Mouse (Mus musculus) heart, embryonic 13.5 days (tissue): ENCODE measurements at regions not wholly inside any gene's neighbourhood (a gene's known extent, or its start where the extent isn't known, plus 50 kb on each side); places are given as distances from the start of the nearest gene placed in this dataset.

Experiments used
- ATAC-seq: fragments of 200-750 bp; cut with Nextera tagmentation; 2 replicates; pipeline ENCODE4 v1.8.0; 2017; ENCODE audit warnings: moderate TSS enrichment; ENCODE audit not compliant: insufficient number of reproducible peaks, low FRiP score, low TSS enrichment; ENCODE audit errors: extremely low read depth
- H3K27ac ChIP-seq: fragments of 300-500 bp; sonication (generic); replicated peaks from 2 replicates; pipeline ENCODE4 v1.5.1; 2015; ENCODE audit warnings: moderate library complexity, mild to moderate bottlenecking, inconsistent platforms
- H3K27me3 ChIP-seq: fragments of 300-500 bp; sonication (generic); replicated peaks from 2 replicates; pipeline ENCODE4 v1.6.1; 2015; ENCODE audit warnings: mild to moderate bottlenecking, inconsistent platforms
- H3K36me3 ChIP-seq: fragments of 300-500 bp; sonication (generic); 2 replicates; pipeline ENCODE4 v1.6.1; 2015; ENCODE audit warnings: mild to moderate bottlenecking, inconsistent platforms
- H3K4me1 ChIP-seq: fragments of 300-500 bp; sonication (generic); 2 replicates; pipeline ENCODE4 v1.6.1; 2015; ENCODE audit warnings: inconsistent platforms
- H3K4me2 ChIP-seq: fragments of 300-500 bp; sonication (generic); 2 replicates; pipeline ENCODE4 v1.6.1; 2015; ENCODE audit warnings: inconsistent platforms, mild to moderate bottlenecking, moderate library complexity
- H3K4me3 ChIP-seq: fragments of 300-500 bp; sonication (generic); 2 replicates; pipeline ENCODE4 v1.5.1; 2015; ENCODE audit warnings: moderate library complexity, mild to moderate bottlenecking, inconsistent platforms
- H3K9ac ChIP-seq: fragments of 300-500 bp; sonication (generic); 2 replicates; pipeline ENCODE4 v1.6.1; 2015; ENCODE audit warnings: inconsistent platforms, mild to moderate bottlenecking, moderate library complexity
- H3K9me3 ChIP-seq: fragments of 300-500 bp; sonication (generic); 2 replicates; pipeline ENCODE4 v1.6.1; 2016; ENCODE audit warnings: inconsistent platforms
- WGBS: fragments of 180-500 bp; shearing (Covaris S2); methylation state at CpG from one replicate; pipeline ENCODE4 v1.1.7; 2015; ENCODE audit warnings: mixed read lengths; 5-methylcytosine and 5-hydroxymethylcytosine counted together

DNA sequence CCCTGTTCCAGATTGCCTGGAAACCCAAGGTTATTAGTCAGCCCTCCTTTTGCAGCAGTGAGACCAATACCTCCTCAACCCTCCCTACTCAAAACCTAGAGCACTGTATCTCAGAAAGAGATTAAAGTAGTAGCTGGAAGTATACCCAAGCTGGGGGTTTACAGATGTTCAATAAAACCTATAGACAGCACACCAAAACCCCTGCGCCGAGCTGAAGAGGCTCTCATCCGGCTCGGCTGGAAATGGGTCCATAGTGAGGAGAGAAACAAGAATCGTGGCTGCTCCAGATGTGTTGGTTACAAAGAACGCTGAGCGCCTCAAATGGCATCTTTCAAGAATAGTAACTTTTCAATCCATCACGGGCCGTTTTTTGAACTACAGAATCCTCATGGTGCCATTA lies 273.7 kb downstream of the Rwdd3 start:
- no peak overlapping the region for H3K27ac ChIP-seq
- no peaks in the 10 kb centered on the region for H3K4me1 ChIP-seq
- no peaks in the 10 kb centered on the region for H3K27me3 ChIP-seq
- H3K9me3 ChIP-seq: no peaks in the 10 kb centered on the region
- no peaks in the 10 kb centered on the region for H3K36me3 ChIP-seq
- H3K4me2 ChIP-seq: no peak overlapping the region
- ATAC-seq: no peak
- no peak overlapping the region for H3K4me3 ChIP-seq
- H3K9ac ChIP-seq: no peak overlapping the region
- 87% methylated on average over 9 of the region's 9 CpGs for WGBS

DNA sequence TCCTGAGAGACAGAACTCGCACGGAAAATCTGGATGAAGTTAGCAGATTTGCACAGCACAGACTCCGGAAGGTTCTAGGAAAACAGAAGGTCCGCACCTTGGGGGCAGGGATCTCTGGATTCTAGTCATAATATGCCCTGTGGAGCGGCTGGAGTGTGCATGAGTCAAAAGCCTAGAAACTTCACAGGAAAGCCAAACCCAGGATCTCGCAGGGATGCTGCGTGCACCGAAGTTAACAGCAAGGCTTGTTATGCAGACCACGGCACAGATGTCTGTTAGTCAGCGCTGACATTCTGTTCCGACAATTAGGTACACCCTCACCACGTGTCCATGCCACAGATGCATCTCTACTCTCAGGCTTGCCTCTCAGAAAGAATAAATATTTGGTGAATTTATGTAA lies 274.3 kb downstream of the Rwdd3 start:
- Histone ChIP-seq H3K9ac (no peak overlapping the region), H3K4me3 (no peak overlapping the region), H3K27ac (no peak overlapping the region), H3K9me3 (no peaks in the 10 kb centered on the region), H3K4me1 (no peaks in the 10 kb centered on the region), H3K27me3 (no peaks in the 10 kb centered on the region), H3K36me3 (no peaks in the 10 kb centered on the region), H3K4me2 (no peak overlapping the region)
- WGBS: 82% methylated on average over 12 of the region's 12 CpGs
- no peak for ATAC-seq

DNA sequence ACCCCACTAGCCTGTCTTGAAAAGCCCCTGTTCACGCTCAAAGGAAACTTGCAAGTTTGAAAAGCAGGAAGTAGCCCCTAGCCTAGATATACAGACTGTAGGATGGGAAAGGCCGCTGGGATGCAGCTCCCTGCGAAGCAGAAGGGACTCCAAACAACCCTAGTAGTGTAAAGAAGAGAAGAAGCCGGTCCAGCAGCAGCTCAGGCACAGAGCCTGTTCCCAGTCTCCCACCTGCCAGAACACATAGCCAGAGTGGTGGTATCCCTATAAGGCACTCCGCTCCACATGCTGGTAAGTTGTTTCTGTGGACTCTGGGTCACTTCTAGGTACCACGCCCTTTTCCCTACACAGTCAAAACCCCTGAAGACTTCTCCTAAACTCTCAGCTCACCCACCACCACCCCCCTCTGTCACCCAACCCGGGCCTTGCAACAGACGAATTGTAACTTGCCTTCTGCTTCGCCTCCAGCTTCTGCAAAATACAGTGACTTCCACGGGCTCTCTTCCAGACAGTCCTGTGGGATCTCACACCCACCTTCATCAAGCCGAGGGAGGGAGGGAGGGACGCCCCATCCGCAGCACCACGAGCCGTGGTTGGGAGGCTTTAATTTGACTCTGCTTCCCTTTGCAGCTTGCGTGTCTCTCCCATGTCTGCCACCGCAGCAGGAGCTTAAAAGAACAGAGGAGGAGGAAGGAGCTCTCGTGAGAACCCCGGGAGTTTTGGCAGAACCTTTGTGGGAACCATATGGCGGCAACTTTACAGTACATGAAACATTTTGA lies 285.2 kb downstream of the Rwdd3 start:
- no peaks in the 10 kb centered on the region for H3K9me3 ChIP-seq
- no peak overlapping the region; the same call in 1 of the 2 replicates for H3K4me3 ChIP-seq
- H3K4me1 ChIP-seq: no peaks in the 10 kb centered on the region
- WGBS: 40% methylated on average over 20 of the region's 20 CpGs
- H3K27me3 ChIP-seq: no peaks in the 10 kb centered on the region
- H3K27ac ChIP-seq: no peak overlapping the region
- no peak for ATAC-seq
- no peaks in the 10 kb centered on the region for H3K36me3 ChIP-seq
- H3K4me2 ChIP-seq: peak overlapping the region; percentile 59
- H3K9ac ChIP-seq: no peak overlapping the region; the same call in 1 of the 2 replicates

DNA sequence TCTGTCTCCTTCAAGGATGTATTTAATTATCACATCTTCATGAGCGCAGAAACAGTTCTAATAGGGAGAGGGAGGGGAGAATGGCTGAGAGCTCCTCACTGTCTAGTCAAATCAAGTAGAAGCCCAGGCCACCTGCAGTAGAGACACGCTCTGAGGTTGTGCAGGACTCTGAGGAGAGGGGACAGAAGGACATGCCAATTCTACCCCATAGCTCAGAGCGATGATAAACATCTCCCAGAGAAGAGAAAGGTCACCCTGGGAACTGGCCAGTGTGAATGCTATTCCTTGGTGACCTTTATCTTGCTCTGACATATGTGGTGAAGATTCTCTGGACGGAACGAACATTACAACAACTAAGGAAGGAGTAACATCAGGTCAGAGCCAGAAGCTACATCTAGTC lies 286.1 kb downstream of the Rwdd3 start:
- 73% methylated on average over 5 of the region's 5 CpGs for WGBS
- Histone ChIP-seq H3K4me3 (no peak overlapping the region), H3K9me3 (no peaks in the 10 kb centered on the region), H3K4me2 (no peak overlapping the region), H3K27ac (no peak overlapping the region), H3K36me3 (no peaks in the 10 kb centered on the region), H3K4me1 (no peaks in the 10 kb centered on the region), H3K9ac (no peak overlapping the region), H3K27me3 (no peaks in the 10 kb centered on the region)
- ATAC-seq: no peak

DNA sequence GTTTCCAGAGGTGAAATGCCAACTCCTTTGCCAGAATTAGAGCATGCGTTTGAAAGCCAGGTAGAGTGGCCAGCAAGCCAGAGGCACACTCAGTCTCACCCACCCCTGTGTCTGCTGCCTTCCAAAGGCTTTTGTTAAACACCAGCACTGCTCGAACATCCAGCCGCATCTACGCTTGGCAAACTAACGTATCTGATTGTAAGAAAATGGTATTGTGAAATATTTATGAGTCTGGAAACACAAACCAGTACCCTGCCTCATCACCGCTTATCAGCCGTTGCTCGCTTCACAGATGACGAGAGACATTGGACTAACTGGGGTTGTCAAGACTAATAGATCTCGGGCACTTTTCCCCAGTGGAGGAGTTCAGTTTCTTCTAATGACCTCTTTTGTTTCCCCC lies 287.3 kb downstream of the Rwdd3 start:
- no peaks in the 10 kb centered on the region for H3K9me3 ChIP-seq
- H3K4me2 ChIP-seq: no peak overlapping the region
- H3K4me1 ChIP-seq: no peaks in the 10 kb centered on the region
- no peak overlapping the region for H3K4me3 ChIP-seq
- H3K27ac ChIP-seq: no peak overlapping the region
- no peak for ATAC-seq
- no peaks in the 10 kb centered on the region for H3K36me3 ChIP-seq
- H3K27me3 ChIP-seq: no peaks in the 10 kb centered on the region
- no peak overlapping the region for H3K9ac ChIP-seq
- WGBS: 75% methylated on average over 10 of the region's 10 CpGs

DNA sequence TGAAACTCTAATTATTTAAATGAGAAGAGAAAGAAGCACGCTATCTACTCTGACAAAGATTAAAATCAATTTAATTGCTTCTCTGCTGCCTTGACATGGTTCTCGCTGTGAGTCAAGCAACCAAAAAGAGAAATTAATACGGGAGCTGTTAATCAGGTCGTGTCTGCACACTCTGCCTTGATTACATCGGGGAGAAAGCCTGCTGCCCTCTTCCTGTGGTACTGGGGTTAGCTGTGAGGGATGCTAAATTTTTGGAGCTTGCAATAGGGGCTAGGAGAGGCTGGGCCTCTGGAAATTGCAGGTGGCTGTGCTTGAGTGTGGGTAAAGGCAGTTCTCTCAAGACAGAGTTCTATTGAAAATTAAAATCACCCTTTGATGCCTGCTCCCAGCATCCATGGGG lies 287.8 kb downstream of the Rwdd3 start:
- Histone ChIP-seq H3K4me3 (no peak overlapping the region), H3K9ac (no peak overlapping the region), H3K36me3 (no peaks in the 10 kb centered on the region), H3K9me3 (no peaks in the 10 kb centered on the region), H3K4me1 (no peaks in the 10 kb centered on the region), H3K4me2 (no peak overlapping the region), H3K27me3 (no peaks in the 10 kb centered on the region), H3K27ac (no peak overlapping the region)
- no peak for ATAC-seq
- 62% methylated on average over 5 of the region's 5 CpGs for WGBS

DNA sequence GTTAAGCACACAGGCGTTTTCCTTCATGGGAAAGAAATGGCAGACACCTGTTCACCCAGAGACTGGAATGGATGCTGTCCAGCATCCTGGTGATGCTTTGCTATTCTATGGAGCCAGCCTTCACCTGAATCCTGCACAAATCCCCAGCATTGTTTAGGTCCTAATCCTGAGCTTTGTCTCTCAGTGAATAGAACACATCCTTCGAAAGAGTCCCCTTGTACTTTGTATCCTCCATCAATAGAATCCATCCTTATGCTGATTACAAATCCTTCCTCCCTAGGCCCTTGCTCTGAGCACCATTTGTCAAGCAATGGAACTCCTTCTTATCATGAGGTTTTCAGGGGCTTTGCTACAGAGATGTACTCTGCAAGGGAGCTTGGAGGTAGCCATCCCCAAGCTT lies 292.1 kb downstream of the Rwdd3 start:
- no peaks in the 10 kb centered on the region for H3K36me3 ChIP-seq
- no peaks in the 10 kb centered on the region for H3K27me3 ChIP-seq
- H3K4me1 ChIP-seq: no peaks in the 10 kb centered on the region
- H3K9me3 ChIP-seq: no peaks in the 10 kb centered on the region
- H3K9ac ChIP-seq: no peak overlapping the region
- 66% methylated on average over 2 of the region's 2 CpGs for WGBS
- no peak overlapping the region for H3K27ac ChIP-seq
- ATAC-seq: no peak
- no peak overlapping the region for H3K4me3 ChIP-seq
- H3K4me2 ChIP-seq: no peak overlapping the region

DNA sequence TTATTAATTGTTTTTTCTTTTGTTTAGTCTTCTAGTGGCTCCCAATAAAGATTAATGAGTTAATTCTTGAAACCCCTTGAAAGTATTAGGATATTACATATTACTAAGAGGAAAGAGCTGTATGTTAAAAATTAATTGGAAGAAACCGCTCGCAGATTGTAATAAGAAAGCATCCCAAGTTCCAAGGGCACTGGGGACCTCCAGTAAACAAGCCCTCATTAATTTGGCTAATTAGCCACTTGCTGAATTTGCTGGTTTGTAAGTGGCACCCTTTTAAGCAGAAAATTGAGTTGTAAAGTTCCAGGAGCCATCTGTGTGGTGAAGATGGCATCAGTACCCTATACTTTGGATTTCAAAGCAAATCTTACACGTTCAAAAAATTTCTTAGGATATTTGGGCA lies 295.8 kb downstream of the Rwdd3 start:
- WGBS: 82% methylated on average over 3 of the region's 3 CpGs
- ATAC-seq: no peak
- Histone ChIP-seq H3K9me3 (no peaks in the 10 kb centered on the region), H3K4me1 (no peaks in the 10 kb centered on the region), H3K36me3 (no peaks in the 10 kb centered on the region), H3K27ac (no peak overlapping the region), H3K9ac (no peak overlapping the region), H3K4me3 (no peak overlapping the region), H3K4me2 (no peak overlapping the region), H3K27me3 (no peaks in the 10 kb centered on the region)

DNA sequence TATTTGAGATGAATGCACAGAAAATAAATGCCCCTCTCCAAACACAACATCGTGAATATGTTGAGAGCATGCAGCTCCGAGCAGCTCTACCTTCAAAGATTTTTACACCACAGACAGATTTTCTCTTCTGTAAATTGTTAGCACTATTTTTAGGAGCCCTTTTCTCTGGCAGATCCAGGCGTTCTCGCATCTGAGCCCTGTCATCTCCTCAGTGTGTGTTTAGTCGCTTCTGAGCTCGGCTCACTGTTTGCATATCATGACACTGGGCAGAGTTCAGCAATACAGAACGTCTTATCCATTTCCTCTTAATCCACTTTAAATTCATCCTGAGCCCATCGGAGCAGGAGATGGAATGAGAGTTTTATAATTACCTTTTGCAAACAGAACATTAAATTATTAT lies 306.5 kb downstream of the Rwdd3 start:
- Histone ChIP-seq H3K27me3 (no peaks in the 10 kb centered on the region), H3K9ac (no peak overlapping the region), H3K4me1 (peaks cover 9% of the 10 kb centered on the region), H3K36me3 (no peaks in the 10 kb centered on the region), H3K4me3 (no peak overlapping the region), H3K27ac (no peak overlapping the region), H3K4me2 (peak overlapping the region; percentile 36), H3K9me3 (no peaks in the 10 kb centered on the region)
- 30% methylated on average over 8 of the region's 8 CpGs for WGBS
- ATAC-seq: no peak

DNA sequence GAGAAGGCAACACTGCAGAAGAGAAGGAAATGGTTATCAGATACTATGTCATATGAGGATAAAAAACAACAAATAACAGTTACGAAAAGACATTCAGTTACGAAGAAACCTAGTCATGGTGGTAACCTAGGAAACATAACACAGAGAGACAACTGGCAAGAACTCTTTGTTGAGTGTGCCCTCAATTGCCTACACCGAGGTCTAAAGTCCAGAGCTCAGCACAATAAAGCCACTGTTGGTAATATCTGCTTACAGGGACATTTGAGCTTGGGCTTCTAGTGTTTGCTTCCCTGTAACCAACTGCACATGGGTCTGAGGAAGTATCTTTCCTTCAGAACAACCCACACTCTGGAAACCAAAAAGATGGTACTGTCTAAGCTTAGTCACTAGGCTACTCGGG lies 309.9 kb downstream of the Rwdd3 start:
- ATAC-seq: no peak
- H3K4me2 ChIP-seq: no peak overlapping the region
- H3K4me3 ChIP-seq: no peak overlapping the region
- H3K36me3 ChIP-seq: no peaks in the 10 kb centered on the region
- 71% methylated on average over 4 of the region's 4 CpGs for WGBS
- H3K9me3 ChIP-seq: no peaks in the 10 kb centered on the region
- H3K4me1 ChIP-seq: peaks cover 9% of the 10 kb centered on the region
- no peaks in the 10 kb centered on the region for H3K27me3 ChIP-seq
- H3K9ac ChIP-seq: no peak overlapping the region
- H3K27ac ChIP-seq: no peak overlapping the region

DNA sequence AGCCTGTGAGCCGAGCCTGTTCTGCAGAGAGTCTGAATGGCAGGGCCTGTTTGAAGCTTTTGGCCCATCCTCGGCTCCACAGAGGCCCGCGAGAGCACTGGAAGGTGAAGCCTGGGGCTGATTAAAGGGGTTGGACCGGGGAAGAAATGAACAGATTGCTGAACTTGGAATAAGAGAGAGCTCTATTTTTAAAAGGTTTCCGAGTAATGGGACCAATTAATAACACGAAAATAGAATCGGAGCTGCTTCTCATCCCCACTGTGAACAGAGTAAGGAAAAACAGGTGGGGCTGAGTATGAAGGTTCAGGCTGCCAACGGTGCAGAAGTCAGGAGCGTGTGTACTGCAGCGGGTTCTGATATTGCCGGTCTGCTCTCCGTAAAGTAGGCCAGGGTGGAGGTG lies 313.2 kb downstream of the Rwdd3 start:
- H3K9ac ChIP-seq: no peak overlapping the region
- no peak overlapping the region for H3K4me2 ChIP-seq
- no peaks in the 10 kb centered on the region for H3K4me1 ChIP-seq
- no peak for ATAC-seq
- H3K27me3 ChIP-seq: no peaks in the 10 kb centered on the region
- WGBS: 85% methylated on average over 13 of the region's 13 CpGs
- H3K4me3 ChIP-seq: no peak overlapping the region
- no peaks in the 10 kb centered on the region for H3K9me3 ChIP-seq
- H3K36me3 ChIP-seq: no peaks in the 10 kb centered on the region
- H3K27ac ChIP-seq: no peak overlapping the region

DNA sequence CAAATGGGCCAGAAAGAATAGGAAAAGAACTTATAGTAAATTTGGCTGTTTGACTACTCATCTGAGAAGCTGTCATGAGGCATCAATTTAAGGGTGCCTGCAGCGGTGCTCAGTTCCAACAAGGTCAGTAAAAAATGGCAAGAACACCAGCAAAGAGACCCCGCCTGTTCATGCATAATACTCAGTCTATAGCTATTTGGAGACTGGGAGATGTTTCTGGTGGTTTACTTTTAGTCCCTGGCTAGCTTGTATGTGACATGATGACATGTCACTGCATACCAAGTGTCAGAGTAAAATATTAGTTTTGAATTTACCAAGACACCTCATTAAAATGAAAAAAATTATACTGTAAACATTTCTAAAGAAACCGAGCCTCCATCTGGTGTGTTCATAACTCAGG lies 317.2 kb downstream of the Rwdd3 start:
- no peak for ATAC-seq
- no peaks in the 10 kb centered on the region for H3K9me3 ChIP-seq
- no peaks in the 10 kb centered on the region for H3K27me3 ChIP-seq
- H3K27ac ChIP-seq: no peak overlapping the region
- H3K36me3 ChIP-seq: no peaks in the 10 kb centered on the region
- H3K4me3 ChIP-seq: no peak overlapping the region
- 76% methylated on average over 3 of the region's 3 CpGs for WGBS
- H3K4me2 ChIP-seq: no peak overlapping the region
- no peaks in the 10 kb centered on the region for H3K4me1 ChIP-seq
- no peak overlapping the region for H3K9ac ChIP-seq
